Mouse (Mus musculus): ENCODE measurements at regions not wholly inside any gene's neighbourhood (a gene's known extent, or its start where the extent isn't known, plus 50 kb on each side); places are given as distances from the start of the nearest gene placed in this dataset.
"Not testable (repeated sequence)": the region's sequence is repeated elsewhere in the genome, so short reads cannot be mapped to it uniquely, and the experiment has no call there.

- DNase-seq, result peak; percentile 42
These were observed 111.3 kb downstream of the Syt10 start for GRCm38 (mm10) chr15:89730320-89730719.

GRCm38 (mm10) chr15:89724356-89724755, 117.3 kb downstream of the Syt10 start:
- DNase-seq, result no peak

GRCm38 (mm10) chr15:89697221-89697620, 105.5 kb upstream of the Rabl2 start:
- DNase-seq, result no peak

- DNase-seq, result no peak
These were observed 84.6 kb upstream of the Rabl2 start for GRCm38 (mm10) chr15:89676366-89676765.

GRCm38 (mm10) chr15:89656558-89656957, 64.8 kb upstream of the Rabl2 start:
- not testable (repeated sequence) for DNase-seq
